Mouse (Mus musculus): ENCODE measurements around the gene Plagl1. TPM values are rescaled to one million over a fixed set of nuclear protein-coding genes. Genes with fewer than 3 reads are reported as not detected.

Plagl1 gene
- polyA plus RNA-seq, 1 experiment from 2014 or later: 283 TPM

- no peaks in the 10 kb centered on the region for H3K4me1 ChIP-seq (ENCODE audit: control insufficient read depth, insufficient read depth, low read length)
- H3K27ac ChIP-seq (ENCODE audit: low read length): no peak overlapping the region
- H3K27me3 ChIP-seq (ENCODE audit: control insufficient read depth, insufficient read depth, low read length): no peaks in the 10 kb centered on the region
- ATAC-seq (ENCODE audit: insufficient read depth, low FRiP score): no peak
- H3K4me2 ChIP-seq (ENCODE audit: low read depth, low read length): no peak overlapping the region
- WGBS: 86% methylated on average over 7 of the region's 7 CpGs
- H3K36me3 ChIP-seq (ENCODE audit: control insufficient read depth, insufficient read depth, low read length): no peaks in the 10 kb centered on the region
- no peaks in the 10 kb centered on the region for H3K9me3 ChIP-seq (replicated peaks; ENCODE audit: control insufficient read depth, low read length)
- H3K4me3 ChIP-seq (replicated peaks; ENCODE audit: low read length): no peak overlapping the region
- H3K9ac ChIP-seq (ENCODE audit: low read length): no peak overlapping the region
Observed at GRCm38 (mm10) chr10:13135751-13136150, 75.4 kb downstream of the Plagl1 start.

- H3K4me3 ChIP-seq (replicated peaks; ENCODE audit: low read length): no peak overlapping the region
- H3K9me3 ChIP-seq (replicated peaks; ENCODE audit: control insufficient read depth, low read length): no peaks in the 10 kb centered on the region
- no peak overlapping the region for H3K4me2 ChIP-seq (ENCODE audit: low read depth, low read length)
- H3K27ac ChIP-seq (ENCODE audit: low read length): no peak overlapping the region
- 92% methylated on average over 6 of the region's 6 CpGs for WGBS
- no peaks in the 10 kb centered on the region for H3K27me3 ChIP-seq (ENCODE audit: control insufficient read depth, insufficient read depth, low read length)
- H3K36me3 ChIP-seq (ENCODE audit: control insufficient read depth, insufficient read depth, low read length): no peaks in the 10 kb centered on the region
- H3K9ac ChIP-seq (ENCODE audit: low read length): no peak overlapping the region
- H3K4me1 ChIP-seq (ENCODE audit: control insufficient read depth, insufficient read depth, low read length): no peaks in the 10 kb centered on the region
- ATAC-seq (ENCODE audit: insufficient read depth, low FRiP score): no peak
Observed at GRCm38 (mm10) chr10:13137906-13138305, 77.6 kb downstream of the Plagl1 start.

- Histone ChIP-seq H3K27ac (ENCODE audit: low read length) (peak overlapping the region; percentile 81), H3K9me3 (replicated peaks; ENCODE audit: control insufficient read depth, low read length) (no peaks in the 10 kb centered on the region), H3K27me3 (ENCODE audit: control insufficient read depth, insufficient read depth, low read length) (no peaks in the 10 kb centered on the region), H3K36me3 (ENCODE audit: control insufficient read depth, insufficient read depth, low read length) (no peaks in the 10 kb centered on the region), H3K9ac (ENCODE audit: low read length) (no peak overlapping the region), H3K4me1 (ENCODE audit: control insufficient read depth, insufficient read depth, low read length) (no peaks in the 10 kb centered on the region), H3K4me3 (replicated peaks; ENCODE audit: low read length) (no peak overlapping the region), H3K4me2 (ENCODE audit: low read depth, low read length) (no peak overlapping the region)
- WGBS: 38% methylated on average over 2 of the region's 2 CpGs
- ATAC-seq (ENCODE audit: insufficient read depth, low FRiP score): no peak
Observed at GRCm38 (mm10) chr10:13140434-13140833, 80.1 kb downstream of the Plagl1 start.

GRCm38 (mm10) chr10:13150435-13150834 lies 90.1 kb downstream of the Plagl1 start:
- no peaks in the 10 kb centered on the region for H3K36me3 ChIP-seq (ENCODE audit: control insufficient read depth, insufficient read depth, low read length)
- no peaks in the 10 kb centered on the region for H3K9me3 ChIP-seq (replicated peaks; ENCODE audit: control insufficient read depth, low read length)
- no peak overlapping the region for H3K9ac ChIP-seq (ENCODE audit: low read length)
- H3K4me3 ChIP-seq (replicated peaks; ENCODE audit: low read length): no peak overlapping the region
- 0 out of 2 replicates have a peak overlapping the region, but pooled peaks have one; percentile 63 for H3K27ac ChIP-seq (ENCODE audit: low read length)
- ATAC-seq (ENCODE audit: insufficient read depth, low FRiP score): no peak
- no peak overlapping the region for H3K4me2 ChIP-seq (ENCODE audit: low read depth, low read length)
- H3K27me3 ChIP-seq (ENCODE audit: control insufficient read depth, insufficient read depth, low read length): no peaks in the 10 kb centered on the region
- peaks cover 6% of the 10 kb centered on the region; the same call in 1 of the 2 replicates for H3K4me1 ChIP-seq (ENCODE audit: control insufficient read depth, insufficient read depth, low read length)
- 70% methylated on average over 3 of the region's 3 CpGs for WGBS

GRCm38 (mm10) chr10:13151353-13151752 lies 91.0 kb downstream of the Plagl1 start:
- ATAC-seq (ENCODE audit: insufficient read depth, low FRiP score): peak; percentile 56
- Histone ChIP-seq H3K36me3 (ENCODE audit: control insufficient read depth, insufficient read depth, low read length) (no peaks in the 10 kb centered on the region), H3K4me3 (replicated peaks; ENCODE audit: low read length) (no peak overlapping the region), H3K27me3 (ENCODE audit: control insufficient read depth, insufficient read depth, low read length) (no peaks in the 10 kb centered on the region), H3K4me2 (ENCODE audit: low read depth, low read length) (no peak overlapping the region), H3K9me3 (replicated peaks; ENCODE audit: control insufficient read depth, low read length) (no peaks in the 10 kb centered on the region), H3K4me1 (ENCODE audit: control insufficient read depth, insufficient read depth, low read length) (peaks cover 6% of the 10 kb centered on the region; the same call in 1 of the 2 replicates), H3K9ac (ENCODE audit: low read length) (no peak overlapping the region), H3K27ac (ENCODE audit: low read length) (peak overlapping the region; percentile 63)
- 45% methylated on average over 5 of the region's 5 CpGs for WGBS

GRCm38 (mm10) chr10:13152811-13153364 lies 92.6 kb downstream of the Plagl1 start:
- no peaks in the 10 kb centered on the region for H3K27me3 ChIP-seq (ENCODE audit: control insufficient read depth, insufficient read depth, low read length)
- 76% methylated on average over 4 of the region's 4 CpGs for WGBS
- H3K4me2 ChIP-seq (ENCODE audit: low read depth, low read length): no peak overlapping the region
- H3K27ac ChIP-seq (ENCODE audit: low read length): 0 out of 2 replicates have a peak overlapping the region, but pooled peaks have one; percentile 26
- H3K4me1 ChIP-seq (ENCODE audit: control insufficient read depth, insufficient read depth, low read length): peaks cover 6% of the 10 kb centered on the region; the same call in 1 of the 2 replicates
- no peaks in the 10 kb centered on the region for H3K36me3 ChIP-seq (ENCODE audit: control insufficient read depth, insufficient read depth, low read length)
- 0 out of 2 replicates have a peak, but pooled peaks have one; percentile 23 for ATAC-seq (ENCODE audit: insufficient read depth, low FRiP score)
- no peaks in the 10 kb centered on the region for H3K9me3 ChIP-seq (replicated peaks; ENCODE audit: control insufficient read depth, low read length)
- H3K9ac ChIP-seq (ENCODE audit: low read length): no peak overlapping the region
- H3K4me3 ChIP-seq (replicated peaks; ENCODE audit: low read length): no peak overlapping the region

- Histone ChIP-seq H3K27me3 (ENCODE audit: control insufficient read depth, insufficient read depth, low read length) (no peaks in the 10 kb centered on the region), H3K4me1 (ENCODE audit: control insufficient read depth, insufficient read depth, low read length) (peaks cover 6% of the 10 kb centered on the region; the same call in 1 of the 2 replicates), H3K4me2 (ENCODE audit: low read depth, low read length) (no peak overlapping the region), H3K9ac (ENCODE audit: low read length) (no peak overlapping the region), H3K9me3 (replicated peaks; ENCODE audit: control insufficient read depth, low read length) (no peaks in the 10 kb centered on the region), H3K27ac (ENCODE audit: low read length) (peak overlapping the region; percentile 49; the same call in 1 of the 2 replicates), H3K4me3 (replicated peaks; ENCODE audit: low read length) (no peak overlapping the region), H3K36me3 (ENCODE audit: control insufficient read depth, insufficient read depth, low read length) (no peaks in the 10 kb centered on the region)
- 85% methylated on average over 5 of the region's 5 CpGs for WGBS
- ATAC-seq (ENCODE audit: insufficient read depth, low FRiP score): no peak
Observed at GRCm38 (mm10) chr10:13155377-13155776, 95.1 kb downstream of the Plagl1 start.

GRCm38 (mm10) chr10:13160913-13161312 lies 100.6 kb downstream of the Plagl1 start:
- Histone ChIP-seq H3K4me3 (replicated peaks; ENCODE audit: low read length) (no peak overlapping the region), H3K27ac (ENCODE audit: low read length) (no peak overlapping the region), H3K9me3 (replicated peaks; ENCODE audit: control insufficient read depth, low read length) (no peaks in the 10 kb centered on the region), H3K27me3 (ENCODE audit: control insufficient read depth, insufficient read depth, low read length) (no peaks in the 10 kb centered on the region), H3K9ac (ENCODE audit: low read length) (no peak overlapping the region), H3K4me1 (ENCODE audit: control insufficient read depth, insufficient read depth, low read length) (no peaks in the 10 kb centered on the region), H3K4me2 (ENCODE audit: low read depth, low read length) (no peak overlapping the region), H3K36me3 (ENCODE audit: control insufficient read depth, insufficient read depth, low read length) (no peaks in the 10 kb centered on the region)
- no peak for ATAC-seq (ENCODE audit: insufficient read depth, low FRiP score)
- 90% methylated on average over 4 of the region's 4 CpGs for WGBS

GRCm38 (mm10) chr10:13162031-13162430 lies 101.7 kb downstream of the Plagl1 start:
- WGBS: 52% methylated on average over 4 of the region's 4 CpGs
- peak overlapping the region; percentile 64; the same call in 1 of the 2 replicates for H3K27ac ChIP-seq (ENCODE audit: low read length)
- H3K4me2 ChIP-seq (ENCODE audit: low read depth, low read length): no peak overlapping the region
- no peak overlapping the region for H3K4me3 ChIP-seq (replicated peaks; ENCODE audit: low read length)
- no peaks in the 10 kb centered on the region for H3K4me1 ChIP-seq (ENCODE audit: control insufficient read depth, insufficient read depth, low read length)
- H3K9me3 ChIP-seq (replicated peaks; ENCODE audit: control insufficient read depth, low read length): no peaks in the 10 kb centered on the region
- no peaks in the 10 kb centered on the region for H3K36me3 ChIP-seq (ENCODE audit: control insufficient read depth, insufficient read depth, low read length)
- ATAC-seq (ENCODE audit: insufficient read depth, low FRiP score): no peak
- no peak overlapping the region for H3K9ac ChIP-seq (ENCODE audit: low read length)
- no peaks in the 10 kb centered on the region for H3K27me3 ChIP-seq (ENCODE audit: control insufficient read depth, insufficient read depth, low read length)

All from stomach, embryonic 16.5 days (tissue).